Mouse (Mus musculus) intestine, embryonic 16.5 days (tissue): ENCODE data around the gene P2ry6. TPM values are rescaled to one million over a fixed set of nuclear protein-coding genes. Genes with fewer than 3 reads are reported as not detected.

Experiments
- ATAC-seq: fragments of 200-750 bp; cut with Nextera tagmentation; 2 replicates; pipeline ENCODE4 v1.8.0; 2017; ENCODE audit warnings: moderate TSS enrichment, moderate library complexity
- H3K27ac ChIP-seq: fragments of 300-500 bp; sonication (generic); 2 replicates; pipeline ENCODE4 v1.5.1; 2014; ENCODE audit warnings: mild to moderate bottlenecking, low read length
- H3K27me3 ChIP-seq: fragments of 300-500 bp; sonication (generic); replicated peaks from 2 replicates; pipeline ENCODE4 v1.6.1; 2014; ENCODE audit warnings: low read length, control low read depth, mixed read lengths; ENCODE audit not compliant: control insufficient read depth, insufficient read depth
- H3K36me3 ChIP-seq: fragments of 300-500 bp; sonication (generic); 2 replicates; pipeline ENCODE4 v1.6.1; 2014; ENCODE audit warnings: low read length, control low read depth; ENCODE audit not compliant: control insufficient read depth, insufficient read depth
- H3K4me1 ChIP-seq: fragments of 300-500 bp; sonication (generic); 2 replicates; pipeline ENCODE4 v1.6.1; 2014; ENCODE audit warnings: low read length, control low read depth, mixed read lengths; ENCODE audit not compliant: control insufficient read depth, insufficient read depth
- H3K4me2 ChIP-seq: fragments of 300-500 bp; sonication (generic); 2 replicates; pipeline ENCODE4 v1.6.1; 2014; ENCODE audit warnings: low read depth, low read length, control low read depth
- H3K4me3 ChIP-seq: fragments of 300-500 bp; sonication (generic); 2 replicates; pipeline ENCODE4 v1.5.1; 2014; ENCODE audit warnings: mild to moderate bottlenecking, low read length
- H3K9ac ChIP-seq: fragments of 300-500 bp; sonication (generic); 2 replicates; pipeline ENCODE4 v1.6.1; 2014; ENCODE audit warnings: low read depth, low read length
- H3K9me3 ChIP-seq: fragments of 300-500 bp; sonication (generic); 2 replicates; pipeline ENCODE4 v1.6.1; 2016; ENCODE audit warnings: low read length, control low read depth; ENCODE audit not compliant: control insufficient read depth
- WGBS: fragments of 180-500 bp; shearing (Covaris S2); extraction: QIAGEN DNeasy Blood & Tissue Kit; methylation state at CpG from one replicate; pipeline ENCODE4 v1.1.7; 2014; 5-methylcytosine and 5-hydroxymethylcytosine counted together
- polyA plus RNA-seq: library from polyadenylated mRNA; unstranded; fragments of >200 nt; fragmentation: Nextera tagmentation; extraction: Ambion mirVana; gene quantifications from 2 replicates; pipeline ENCODE4 v1.2.1, GENCODE M21; 2015

P2ry6 gene
- polyA plus RNA-seq, 1 experiment from 2014 or later = 9.8 TPM

- 79% methylated on average over 5 of the region's 5 CpGs for WGBS
Observed at GRCm38 (mm10) chr7:100904612-100905011, 69.8 kb downstream of the P2ry6 start.

GRCm38 (mm10) chr7:100902451-100903137 lies 71.9 kb downstream of the P2ry6 start:
- no peak for ATAC-seq
- no peak overlapping the region for H3K4me2 ChIP-seq
- H3K4me1 ChIP-seq = peaks cover 2% of the 10 kb centered on the region; the same call in 1 of the 2 replicates
- no peak overlapping the region for H3K9ac ChIP-seq
- H3K9me3 ChIP-seq = no peaks in the 10 kb centered on the region
- no peaks in the 10 kb centered on the region for H3K27me3 ChIP-seq
- no peak overlapping the region for H3K27ac ChIP-seq
- H3K36me3 ChIP-seq = no peaks in the 10 kb centered on the region
- H3K4me3 ChIP-seq = no peak overlapping the region
- WGBS = 76% methylated on average over 9 of the region's 9 CpGs

More at GRCm38 (mm10) chr7:100904612-100905011, 69.8 kb downstream of the P2ry6 start:
- H3K36me3 ChIP-seq = peaks cover 4% of the 10 kb centered on the region; the same call in 1 of the 2 replicates
- H3K9ac ChIP-seq = no peak overlapping the region
- no peak overlapping the region for H3K4me2 ChIP-seq
- ATAC-seq = no peak
- H3K4me1 ChIP-seq = peaks cover 15% of the 10 kb centered on the region
- H3K27me3 ChIP-seq = no peaks in the 10 kb centered on the region
- H3K27ac ChIP-seq = no peak overlapping the region
- no peak overlapping the region for H3K4me3 ChIP-seq
- no peaks in the 10 kb centered on the region for H3K9me3 ChIP-seq

GRCm38 (mm10) chr7:100897828-100898227 lies 76.6 kb downstream of the P2ry6 start:
- H3K27me3 ChIP-seq = no peaks in the 10 kb centered on the region
- H3K27ac ChIP-seq = no peak overlapping the region
- no peak overlapping the region for H3K9ac ChIP-seq
- no peak overlapping the region for H3K4me2 ChIP-seq
- H3K4me3 ChIP-seq = no peak overlapping the region
- ATAC-seq = no peak
- no peaks in the 10 kb centered on the region for H3K36me3 ChIP-seq
- no peaks in the 10 kb centered on the region for H3K9me3 ChIP-seq
- H3K4me1 ChIP-seq = peaks cover 20% of the 10 kb centered on the region
- 75% methylated on average over 5 of the region's 5 CpGs for WGBS

GRCm38 (mm10) chr7:100894833-100895226 lies 79.6 kb downstream of the P2ry6 start:
- no peak overlapping the region for H3K27ac ChIP-seq
- WGBS = 8% methylated on average over 12 of the region's 12 CpGs
- no peaks in the 10 kb centered on the region for H3K36me3 ChIP-seq

GRCm38 (mm10) chr7:100894057-100894832 lies 80.2 kb downstream of the P2ry6 start:
- H3K36me3 ChIP-seq = 0 out of 2 replicates have a peak, but pooled peaks cover 3% of the 10 kb centered on the region
- H3K27me3 ChIP-seq = no peaks in the 10 kb centered on the region
- peak overlapping the region; percentile 55 for H3K4me3 ChIP-seq
- H3K4me1 ChIP-seq = peaks cover 20% of the 10 kb centered on the region
- WGBS = 7% methylated on average over 52 of the region's 53 CpGs
- no peaks in the 10 kb centered on the region for H3K9me3 ChIP-seq
- peak; percentile 74 for ATAC-seq
- no peak overlapping the region for H3K27ac ChIP-seq
- peak overlapping the region; percentile 71 for H3K9ac ChIP-seq
- peak overlapping the region; percentile 97 for H3K4me2 ChIP-seq

More at GRCm38 (mm10) chr7:100894833-100895226, 79.6 kb downstream of the P2ry6 start:
- Histone ChIP-seq H3K9ac (peak overlapping the region; percentile 71), H3K4me1 (peaks cover 20% of the 10 kb centered on the region), H3K4me2 (peak overlapping the region; percentile 97), H3K27me3 (no peaks in the 10 kb centered on the region), H3K9me3 (no peaks in the 10 kb centered on the region), H3K4me3 (peak overlapping the region; percentile 55)
- ATAC-seq = peak; percentile 54

GRCm38 (mm10) chr7:100893249-100894056 lies 81.0 kb downstream of the P2ry6 start:
- WGBS = 68% methylated on average over 20 of the region's 20 CpGs
- Histone ChIP-seq H3K27me3 (no peaks in the 10 kb centered on the region), H3K9ac (peak overlapping the region; percentile 71; the same call in 1 of the 2 replicates), H3K27ac (no peak overlapping the region), H3K4me1 (peaks cover 20% of the 10 kb centered on the region), H3K4me3 (no peak overlapping the region), H3K9me3 (no peaks in the 10 kb centered on the region), H3K36me3 (0 out of 2 replicates have a peak, but pooled peaks cover 3% of the 10 kb centered on the region), H3K4me2 (peak overlapping the region; percentile 97; the same call in 1 of the 2 replicates)
- ATAC-seq = 0 out of 2 replicates have a peak, but pooled peaks have one; percentile 3

Other genes with a start within 250 kb of the P2ry6 start
- gene Relt, start 111.2 kb downstream of the P2ry6 start, polyA plus RNA-seq = 2.4 and 3.8 TPM in 2 replicates
- gene Arhgef17, start 42.5 kb downstream of the P2ry6 start, polyA plus RNA-seq = 4.1 and 4.6 TPM in 2 replicates
- 3.1 and 3.3 TPM in 2 replicates for gene P2ry2, start 38.2 kb upstream of the P2ry6 start, polyA plus RNA-seq
- 19.7 and 23.6 TPM in 2 replicates for gene Fchsd2, start 118.2 kb upstream of the P2ry6 start, polyA plus RNA-seq